Mouse (Mus musculus) MEL (cell line): Measurements from ENCODE around the gene Sec14l4. TPM values are rescaled to one million over a fixed set of nuclear protein-coding genes. Genes with fewer than 3 reads are reported as not detected.

ENCODE experiments used
- DNase-seq: peaks from one replicate; pipeline ENCODE4 v3.0.0; 2011; ENCODE audit warnings: low read depth, low spot score
- H3K27ac ChIP-seq: 2 replicates; pipeline ENCODE4 v1.5.1; 2012; ENCODE audit warnings: low read depth, mild to moderate bottlenecking, control low read depth, low read length, moderate library complexity; ENCODE audit not compliant: control insufficient read depth
- H3K27me3 ChIP-seq, 2 experiments: fragments of 150-350 bp in 1 of 2; sonication (generic) in 1 of 2; 2 replicates each; pipeline ENCODE4 v1.6.1; 2012; ENCODE audit warnings: low read length in 2 of 2, mild to moderate bottlenecking in 2 of 2, improper control_type of control experiment in 1 of 2, moderate library complexity in 1 of 2; ENCODE audit not compliant: insufficient read depth in 2 of 2, control insufficient read depth in 1 of 2
- H3K36me3 ChIP-seq, 2 experiments: 2 replicates each; pipeline ENCODE4 v1.6.1; 2012 to 2014; ENCODE audit warnings: low read length in 2 of 2, improper control_type of control experiment in 1 of 2, inconsistent platforms in 1 of 2, mild to moderate bottlenecking in 1 of 2; ENCODE audit not compliant: insufficient read depth in 2 of 2, control insufficient read depth in 1 of 2
- H3K4me1 ChIP-seq, 2 experiments: fragments of 150-350 bp in 1 of 2; sonication (generic) in 1 of 2; 2 replicates each; pipeline ENCODE4 v1.6.1; 2012; ENCODE audit warnings: low read length in 2 of 2, improper control_type of control experiment in 1 of 2, mild to moderate bottlenecking in 1 of 2; ENCODE audit not compliant: insufficient read depth in 2 of 2, control insufficient read depth in 1 of 2
- H3K4me3 ChIP-seq, 2 experiments: fragments of 150-350 bp in 1 of 2; sonication (generic) in 1 of 2; 2 replicates each; pipeline ENCODE4 v1.5.1; 2012; ENCODE audit warnings: low read depth in 2 of 2, low read length in 2 of 2, mild to moderate bottlenecking in 2 of 2, moderate library complexity in 2 of 2, control low read depth in 1 of 2, improper control_type of control experiment in 1 of 2; ENCODE audit not compliant: control insufficient read depth in 1 of 2, insufficient read depth in 1 of 2
- H3K79me2 ChIP-seq: 2 replicates; pipeline ENCODE4 v1.6.1; 2012; ENCODE audit warnings: mild to moderate bottlenecking, low read length, moderate library complexity; ENCODE audit not compliant: control insufficient read depth, poor library complexity, insufficient read depth
- H3K9ac ChIP-seq: 2 replicates; pipeline ENCODE4 v1.6.1; 2012; ENCODE audit warnings: low read depth, mild to moderate bottlenecking, control low read depth, low read length, moderate library complexity; ENCODE audit not compliant: control insufficient read depth, poor library complexity, severe bottlenecking
- H3K9me3 ChIP-seq: fragments of 150-350 bp; sonication (generic); replicated peaks from 2 replicates; pipeline ENCODE4 v1.6.1; 2012; ENCODE audit warnings: mild to moderate bottlenecking, low read length, improper control_type of control experiment, moderate library complexity; ENCODE audit not compliant: insufficient read depth
- BHLHE40 ChIP-seq: IDR thresholded peaks from 2 replicates; pipeline ENCODE4 v1.6.1; 2012; ENCODE audit warnings: low read depth, mild to moderate bottlenecking, inconsistent platforms, low read length, improper control_type of control experiment, borderline replicate concordance
- CHD1 ChIP-seq: IDR thresholded peaks from 2 replicates; pipeline ENCODE4 v1.6.1; 2012; ENCODE audit warnings: low read depth, mild to moderate bottlenecking, inconsistent platforms, low read length, improper control_type of control experiment
- E2F4 ChIP-seq: IDR thresholded peaks from 2 replicates; pipeline ENCODE4 v1.6.1; 2011; ENCODE audit warnings: low read depth, low read length, improper control_type of control experiment, borderline replicate concordance
- ELF1 ChIP-seq: IDR thresholded peaks from 2 replicates; pipeline ENCODE4 v1.6.1; 2014; ENCODE audit warnings: low read depth, mild to moderate bottlenecking, inconsistent platforms, low read length, improper control_type of control experiment, moderate library complexity
- GABPA ChIP-seq: IDR thresholded peaks from 2 replicates; pipeline ENCODE4 v1.6.1; 2012; ENCODE audit warnings: low read depth, mild to moderate bottlenecking, inconsistent platforms, low read length, improper control_type of control experiment, moderate library complexity
- GATA1 ChIP-seq: IDR thresholded peaks from 2 replicates; pipeline ENCODE4 v1.6.1; 2011; ENCODE audit warnings: low read depth, low read length, improper control_type of control experiment
- HCFC1 ChIP-seq: IDR thresholded peaks from 2 replicates; pipeline ENCODE4 v1.6.1; 2012; ENCODE audit warnings: low read depth, mild to moderate bottlenecking, inconsistent platforms, low read length, improper control_type of control experiment, moderate library complexity
- JUND ChIP-seq: IDR thresholded peaks from 2 replicates; pipeline ENCODE4 v1.6.1; 2011; ENCODE audit warnings: low read depth, mild to moderate bottlenecking, improper control_type of control experiment, low read length
- KAT2A ChIP-seq: conservative IDR thresholded peaks from 2 replicates; pipeline ENCODE4 v1.6.1; 2012; ENCODE audit warnings: low read depth, low read length, improper control_type of control experiment, inconsistent platforms
- MAFK ChIP-seq: IDR thresholded peaks from 2 replicates; pipeline ENCODE4 v1.6.1; 2011; ENCODE audit warnings: low read depth, mild to moderate bottlenecking, low read length, improper control_type of control experiment, borderline replicate concordance
- MAX ChIP-seq: IDR thresholded peaks from 2 replicates; pipeline ENCODE4 v1.6.1; 2011; ENCODE audit warnings: low read length, improper control_type of control experiment
- MAZ ChIP-seq: IDR thresholded peaks from 2 replicates; pipeline ENCODE4 v1.6.1; 2012; ENCODE audit warnings: low read depth, mild to moderate bottlenecking, inconsistent platforms, low read length, improper control_type of control experiment
- MYC ChIP-seq: IDR thresholded peaks from 2 replicates; pipeline ENCODE4 v1.6.1; 2011; ENCODE audit warnings: low read depth, mild to moderate bottlenecking, low read length, improper control_type of control experiment, moderate library complexity
- NRF1 ChIP-seq: IDR thresholded peaks from 2 replicates; pipeline ENCODE4 v1.6.1; 2014; ENCODE audit warnings: low read depth, mild to moderate bottlenecking, inconsistent platforms, low read length, improper control_type of control experiment, moderate library complexity; ENCODE audit not compliant: poor library complexity, insufficient read depth, severe bottlenecking
- POLR2A ChIP-seq, 2 experiments: IDR thresholded peaks; 2 replicates each; pipeline ENCODE4 v1.6.1; 2011 to 2012; ENCODE audit warnings: low read length in 2 of 2, mild to moderate bottlenecking in 2 of 2, control low read depth in 1 of 2, improper control_type of control experiment in 1 of 2, low read depth in 1 of 2, moderate library complexity in 1 of 2; ENCODE audit not compliant: control insufficient read depth in 1 of 2, insufficient read depth in 1 of 2, poor library complexity in 1 of 2
- POLR2AphosphoS2 ChIP-seq: IDR thresholded peaks from 2 replicates; pipeline ENCODE4 v1.6.1; 2011; ENCODE audit warnings: low read length, improper control_type of control experiment
- POLR2AphosphoS5 ChIP-seq: IDR thresholded peaks from 2 replicates; pipeline ENCODE4 v1.6.1; 2012; ENCODE audit warnings: low read depth, borderline replicate concordance, mild to moderate bottlenecking, inconsistent platforms, low read length, moderate library complexity, mixed read lengths
- RAD21 ChIP-seq: IDR thresholded peaks from 2 replicates; pipeline ENCODE4 v1.6.1; 2011; ENCODE audit warnings: mild to moderate bottlenecking, low read depth, low read length, improper control_type of control experiment
- RCOR1 ChIP-seq: IDR thresholded peaks from 2 replicates; pipeline ENCODE4 v1.6.1; 2012; ENCODE audit warnings: low read depth, mild to moderate bottlenecking, inconsistent platforms, low read length, improper control_type of control experiment
- TAL1 ChIP-seq: IDR thresholded peaks from 2 replicates; pipeline ENCODE4 v1.6.1; 2012; ENCODE audit warnings: mild to moderate bottlenecking, inconsistent platforms, low read length, moderate library complexity, mixed read lengths
- TBP ChIP-seq: IDR thresholded peaks from 2 replicates; pipeline ENCODE4 v1.8.0; 2011; ENCODE audit warnings: low read depth, low read length, improper control_type of control experiment
- USF1 ChIP-seq: IDR thresholded peaks from 2 replicates; pipeline ENCODE4 v1.6.1; 2014; ENCODE audit warnings: low read depth, mild to moderate bottlenecking, inconsistent platforms, low read length, improper control_type of control experiment, moderate library complexity
- ZMIZ1 ChIP-seq: IDR thresholded peaks from 2 replicates; pipeline ENCODE4 v1.6.1; 2012; ENCODE audit warnings: low read depth, mild to moderate bottlenecking, inconsistent platforms, low read length, improper control_type of control experiment, moderate library complexity
- polyA plus RNA-seq, 2 experiments: library from polyadenylated mRNA; stranded (reverse) in 1 of 2; unstranded in 1 of 2; fragments of >175 nt in 1 of 2; fragments of >200 nt in 1 of 2; gene quantifications; 2 replicates each; pipeline versions ENCODE4 v1.2.1 to v1.2.4; 2012; ENCODE audit warnings: low replicate concordance in 2 of 2, low read depth in 1 of 2; ENCODE audit not compliant: insufficient read length in 2 of 2, insufficient read depth in 1 of 2, missing spikeins in 1 of 2
- total RNA-seq: library from RNA; depleted of rRNA; stranded (reverse); fragments of 300-350 nt; gene quantifications from 2 replicates; pipeline ENCODE4 v1.2.3, GENCODE M21; 2012

Sec14l4 gene
- total and polyA plus RNA-seq, 3 experiments = not detected

DNA sequence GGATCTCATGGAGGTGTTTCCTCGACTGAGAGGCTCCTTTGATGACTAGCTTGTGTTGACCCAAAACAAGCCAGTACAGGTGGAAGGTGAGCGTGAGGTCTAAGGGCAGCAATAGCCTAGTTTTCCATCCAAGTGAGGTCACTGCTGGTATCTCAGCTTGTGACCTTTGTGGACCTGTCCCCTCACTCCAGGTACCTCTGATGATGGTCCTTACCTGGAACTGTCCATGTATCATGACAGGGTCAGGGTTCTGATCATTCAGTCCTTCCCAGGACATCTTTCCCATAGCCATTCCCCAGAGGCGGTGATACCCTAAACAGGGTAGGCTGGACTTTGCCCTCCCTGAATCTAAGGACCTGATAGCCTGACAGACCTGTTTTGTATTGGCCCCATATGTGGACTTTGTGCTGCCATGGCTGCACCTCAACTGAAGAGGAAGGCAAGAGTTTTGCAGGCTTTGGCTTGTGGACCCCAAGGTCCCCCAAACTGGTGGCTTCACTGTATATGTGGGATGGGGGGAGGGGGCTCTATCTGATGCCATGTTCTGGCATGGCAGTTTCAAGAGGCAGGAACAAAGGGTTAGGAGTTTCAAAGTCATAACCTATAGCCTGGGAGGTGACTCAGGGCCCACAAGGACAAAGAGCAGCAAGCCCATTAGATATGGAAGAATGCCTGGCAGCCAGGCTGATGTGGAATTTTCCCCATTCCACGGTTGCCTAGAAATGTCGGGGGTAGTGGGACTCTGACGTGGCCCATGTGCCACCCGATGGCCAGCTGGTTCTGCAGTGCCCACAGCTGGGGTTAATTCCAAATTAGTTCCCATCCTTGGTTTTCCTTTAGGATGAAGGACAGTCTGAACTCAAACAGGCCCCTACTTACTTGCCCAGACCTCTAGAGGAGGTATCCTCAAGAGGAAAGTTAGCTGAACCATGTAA lies 48.7 kb upstream of the Sec14l4 start:
- Histone ChIP-seq H3K27ac (no peak overlapping the region), H3K36me3 (peaks cover 0 to 7% of the 10 kb centered on the region in 2 experiments; a peak in 2 of 4 replicates), H3K9me3 (no peaks in the 10 kb centered on the region), H3K27me3 (no peaks in the 10 kb centered on the region), H3K9ac (no peak overlapping the region), H3K79me2 (no peaks in the 10 kb centered on the region), H3K4me3 (no peak overlapping the region), H3K4me1 (no peaks in the 10 kb centered on the region)
- TF ChIP-seq USF1 (no peak), POLR2AphosphoS2 (peak; percentile 77), ZMIZ1 (0 out of 2 replicates have a peak, but pooled peaks have one; percentile 43), POLR2AphosphoS5 (0 out of 2 replicates have a peak, but pooled peaks have one; percentile 43), TAL1 (no peak), TBP (no peak), JUND (no peak), KAT2A (no peak), CHD1 (no peak)
- no peak for DNase-seq

DNA sequence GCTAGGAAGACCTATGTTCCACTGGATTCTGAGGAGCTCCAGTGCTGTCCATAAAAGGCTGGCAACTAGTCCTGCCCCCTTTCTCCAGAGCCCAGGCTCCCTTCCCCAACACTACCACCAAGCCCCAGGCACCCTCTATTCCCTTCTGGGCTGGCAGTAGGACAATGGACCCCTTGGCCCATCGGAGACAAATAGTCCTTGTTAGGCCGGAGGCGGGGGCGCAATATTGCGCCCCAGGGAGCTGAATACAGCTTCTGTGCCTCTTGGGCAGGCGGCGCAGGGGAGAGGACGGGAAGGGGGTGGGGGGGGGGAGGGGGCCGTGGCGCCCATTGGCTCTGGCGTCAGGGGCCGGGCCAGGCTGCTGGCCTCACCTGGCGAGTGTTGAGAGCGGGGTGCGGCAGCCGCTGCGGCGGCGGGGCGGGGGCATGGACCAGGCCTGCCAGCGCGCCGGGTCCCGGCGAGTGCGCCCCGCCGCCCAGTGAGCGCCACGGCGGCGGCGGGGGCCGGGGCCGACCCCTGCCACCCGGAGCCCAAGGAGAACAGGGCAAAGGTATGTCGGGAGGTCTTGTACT lies 47.9 kb upstream of the Sec14l4 start, which contains the start of gene Gal3st1:
Gene Gal3st1, plus strand, starts transcription at position 346 of the 572 bp plus-strand sequence.
- no peak within 1 kb of the TSS for H3K9ac ChIP-seq
- H3K4me1 ChIP-seq = no peaks in the 10 kb centered on the region
- DNase-seq = no peak
- no peak for TF ChIP-seq ELF1
- TF ChIP-seq E2F4 = no peak
- no peak for TF ChIP-seq POLR2A (IDR thresholded peaks at IDR 0.05; ENCODE audit: control insufficient read depth in 1 of 2, insufficient read depth in 1 of 2, low read depth in 1 of 2, low read length in 2 of 2, poor library complexity in 1 of 2)
- no peak for TF ChIP-seq POLR2AphosphoS5
- no peak for TF ChIP-seq CHD1
- TF ChIP-seq HCFC1 = no peak
- no peak for TF ChIP-seq TAL1
- TF ChIP-seq RAD21 = no peak
- TF ChIP-seq GABPA = no peak
- TF ChIP-seq MYC = no peak
- TF ChIP-seq TBP = no peak
- no peak for TF ChIP-seq JUND
- TF ChIP-seq MAX = no peak
- no peak for TF ChIP-seq BHLHE40
- no peak for TF ChIP-seq RCOR1
- no peak for TF ChIP-seq NRF1
- TF ChIP-seq MAZ = no peak
- no peak for TF ChIP-seq POLR2AphosphoS2
- TF ChIP-seq GATA1 = no peak
- TF ChIP-seq MAFK = no peak
- TF ChIP-seq, all 39 proteins: peak for 0
- no peak within 1 kb of the TSS for H3K4me3 ChIP-seq
- H3K27ac ChIP-seq = no peak within 1 kb of the TSS
- H3K27me3 ChIP-seq = no peaks in the 10 kb centered on the region
- H3K36me3 ChIP-seq = peaks cover 0 to 4% of the 10 kb centered on the region in 2 experiments; a peak in 1 of 4 replicates
- H3K9me3 ChIP-seq = no peaks in the 10 kb centered on the region
- no peaks in the 10 kb centered on the region for H3K79me2 ChIP-seq
